Mouse (Mus musculus) adrenal gland, postnatal 4 days (tissue): ENCODE data around the gene Ptprk. TPM values are rescaled to one million over a fixed set of nuclear protein-coding genes. Genes with fewer than 3 reads are reported as not detected.

ENCODE experiments used
- DNase-seq, 2 experiments: peaks; one replicate each; pipeline ENCODE4 v3.0.0; 2021 to 2022; ENCODE audit warnings: low spot score in 2 of 2, mixed read lengths in 2 of 2
- total RNA-seq, 2 experiments: library from RNA; stranded (reverse); gene quantifications; 2 replicates each; pipeline ENCODE4 v1.2.3; 2021

Gene Ptprk
- total RNA-seq, 2 experiments from 2014 or later, result 28.4 to 35.3 TPM

DNA sequence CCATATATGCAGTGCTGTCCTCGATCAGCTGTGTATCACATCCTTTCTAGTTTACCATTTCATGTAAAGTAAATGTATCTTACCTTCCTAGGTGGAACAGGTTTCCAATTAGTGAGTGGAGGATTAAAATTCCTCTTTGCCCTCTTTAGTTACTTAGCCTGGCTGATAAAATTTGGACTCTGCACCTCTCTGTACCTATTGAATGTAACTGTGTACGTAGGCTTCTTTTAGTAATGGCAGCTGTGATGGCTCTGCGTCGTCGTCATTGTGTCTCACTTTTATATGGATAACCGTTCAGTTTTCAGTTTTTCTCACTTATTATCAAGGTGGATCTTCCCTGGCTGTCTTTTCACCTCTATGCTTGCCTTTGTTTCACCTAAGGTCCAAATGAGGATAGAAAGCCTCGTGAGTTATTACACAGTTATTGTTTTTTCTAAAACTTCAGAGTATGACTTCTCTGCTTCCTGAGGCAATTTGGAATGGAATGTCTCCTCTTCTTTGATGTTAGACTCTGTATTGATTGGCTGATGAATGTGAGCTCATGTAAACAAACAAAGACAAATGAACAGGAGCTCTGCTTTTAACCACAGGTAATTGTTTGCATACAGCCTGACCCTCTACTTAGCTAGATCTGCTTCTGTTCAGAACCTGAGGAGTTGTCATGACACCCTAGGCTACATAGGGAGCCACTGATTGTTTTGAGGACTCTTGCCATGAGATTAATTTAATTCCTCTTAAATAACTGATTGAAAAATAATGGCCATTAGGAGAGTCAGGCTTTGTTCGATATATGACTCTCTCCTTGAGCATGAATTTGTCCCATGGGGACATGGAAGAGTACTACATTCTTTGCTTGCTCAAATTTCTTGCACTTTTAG lies 197.3 kb downstream of the Ptprk start:
- DNase-seq, result no peak

- no peak for DNase-seq
Observed at GRCm38 (mm10) chr10:28278757-28279156, 204.1 kb downstream of the Ptprk start.

DNA sequence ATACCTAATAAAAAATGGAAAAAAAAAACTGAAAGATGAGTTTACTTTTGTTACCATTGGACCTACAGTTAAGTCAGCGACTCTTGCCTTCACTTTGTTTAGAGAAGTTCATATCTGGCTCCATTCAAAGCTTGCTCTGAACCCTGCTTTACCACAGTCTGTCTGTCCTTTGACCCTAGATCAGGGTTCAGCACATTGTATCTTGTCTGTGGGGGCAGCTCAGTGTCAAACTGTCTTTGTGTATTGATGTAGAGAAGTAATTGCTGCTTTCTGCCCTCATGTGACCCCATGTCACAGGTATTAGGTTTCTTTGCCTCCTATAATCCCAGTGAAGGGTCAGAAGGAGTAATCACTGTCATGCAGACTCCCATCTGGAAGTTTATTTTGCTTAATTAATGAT lies 222.9 kb downstream of the Ptprk start:
- DNase-seq, result no peak

GRCm38 (mm10) chr10:28299207-28299606 lies 224.6 kb downstream of the Ptprk start:
- no peak for DNase-seq

- no peak for DNase-seq
Observed at GRCm38 (mm10) chr10:28303856-28304255, 229.2 kb downstream of the Ptprk start.

- DNase-seq, result no peak
Observed at GRCm38 (mm10) chr10:28304292-28304875, 229.8 kb downstream of the Ptprk start.

GRCm38 (mm10) chr10:28306451-28307086 lies 231.9 kb downstream of the Ptprk start:
- DNase-seq, result no peak

DNA sequence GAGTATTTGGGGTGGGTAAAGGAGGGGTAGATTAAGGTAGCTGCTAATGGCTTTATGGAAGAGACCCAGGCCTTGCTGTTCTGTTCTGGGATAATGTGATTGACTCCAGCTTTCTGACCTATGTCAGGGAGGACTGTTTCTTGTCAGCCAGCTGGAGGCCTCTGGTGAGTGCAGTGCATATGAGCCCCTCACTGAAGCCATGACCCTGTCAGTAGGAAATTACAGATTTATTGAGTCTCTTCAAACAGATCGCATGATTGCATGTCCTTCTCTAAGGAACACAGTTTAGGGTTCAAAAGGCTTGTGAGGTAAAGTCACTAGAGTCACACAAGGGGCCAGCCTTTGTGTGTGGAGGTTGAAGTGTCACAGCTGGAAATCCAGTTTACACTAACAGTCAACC lies 236.7 kb downstream of the Ptprk start:
- no peak for DNase-seq

- DNase-seq, result no peak
Observed at GRCm38 (mm10) chr10:28322995-28323394, 248.4 kb downstream of the Ptprk start.

GRCm38 (mm10) chr10:28335232-28335631 lies 260.6 kb downstream of the Ptprk start:
- DNase-seq, result no peak

- no peak for DNase-seq
Observed at GRCm38 (mm10) chr10:28338536-28338935, 263.9 kb downstream of the Ptprk start.

DNA sequence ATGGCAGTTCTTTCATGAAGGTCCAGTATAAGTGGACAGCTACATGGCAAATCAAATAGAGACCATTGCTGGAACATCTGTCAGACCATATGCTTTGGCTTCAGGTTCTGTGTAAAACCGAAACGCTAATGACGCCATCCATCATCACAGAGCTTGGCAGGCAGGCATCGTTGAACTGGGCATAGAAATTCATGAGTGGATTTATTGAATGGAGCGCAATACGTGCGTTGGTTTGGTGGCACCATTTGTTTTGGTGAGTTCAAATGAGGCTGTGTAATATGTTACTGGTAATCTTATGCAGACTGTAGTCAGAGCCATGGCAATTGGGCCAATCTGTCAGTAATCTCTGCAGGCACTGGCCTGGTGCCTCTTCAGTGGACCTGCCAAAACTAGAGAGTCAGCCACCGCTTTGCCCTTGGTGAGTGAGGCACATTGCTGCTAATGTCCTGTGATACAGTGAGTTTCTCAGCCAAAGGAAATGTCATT lies 270.6 kb downstream of the Ptprk start:
- no peak for DNase-seq

DNA sequence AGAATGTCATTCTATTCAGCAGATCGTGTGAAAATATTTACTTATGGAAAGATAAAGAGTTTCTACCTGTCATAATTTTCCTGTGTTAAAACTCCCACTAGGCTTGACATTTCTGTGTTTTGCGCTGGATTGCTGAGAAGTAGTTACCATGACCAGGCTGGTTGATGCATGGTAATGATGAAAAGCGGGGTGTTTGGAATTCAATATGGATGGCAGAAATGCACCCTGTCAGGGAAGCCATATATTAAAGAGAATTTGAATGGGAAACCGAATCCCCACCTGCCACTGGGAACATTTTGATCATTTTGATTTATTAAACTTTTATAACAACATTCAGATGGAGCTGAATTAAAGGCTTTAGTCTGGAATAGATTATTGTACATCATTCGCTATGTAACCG lies 290.7 kb downstream of the Ptprk start:
- DNase-seq, result no peak

DNA sequence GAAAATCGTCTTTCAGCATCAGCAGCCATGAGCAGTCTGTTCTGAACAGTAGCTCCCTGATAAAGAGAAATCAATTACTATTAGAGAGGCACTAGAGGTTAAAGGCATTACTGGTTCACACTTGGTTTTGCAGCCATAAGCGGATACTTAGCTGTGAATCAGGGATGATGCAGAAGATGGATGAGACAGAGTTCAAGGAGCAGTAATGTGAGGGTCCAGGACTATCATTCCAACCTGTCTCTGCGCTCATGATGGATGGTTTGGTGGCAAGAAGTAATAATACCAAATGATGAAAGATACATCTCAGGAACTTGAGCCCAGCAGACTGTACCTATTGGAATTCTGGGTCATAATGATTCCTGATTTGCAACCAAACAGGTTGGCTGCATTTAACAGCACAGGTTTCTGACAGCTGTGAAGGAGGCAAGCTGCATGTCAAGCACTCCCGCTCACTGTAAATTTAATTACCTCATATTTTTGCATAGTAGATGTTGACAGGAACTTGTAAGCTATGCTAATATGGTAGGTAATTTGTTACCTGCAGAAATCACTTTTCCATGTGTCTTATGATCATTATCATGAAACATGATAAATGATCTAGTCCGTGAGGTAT lies 291.6 kb downstream of the Ptprk start:
- no peak for DNase-seq

DNA sequence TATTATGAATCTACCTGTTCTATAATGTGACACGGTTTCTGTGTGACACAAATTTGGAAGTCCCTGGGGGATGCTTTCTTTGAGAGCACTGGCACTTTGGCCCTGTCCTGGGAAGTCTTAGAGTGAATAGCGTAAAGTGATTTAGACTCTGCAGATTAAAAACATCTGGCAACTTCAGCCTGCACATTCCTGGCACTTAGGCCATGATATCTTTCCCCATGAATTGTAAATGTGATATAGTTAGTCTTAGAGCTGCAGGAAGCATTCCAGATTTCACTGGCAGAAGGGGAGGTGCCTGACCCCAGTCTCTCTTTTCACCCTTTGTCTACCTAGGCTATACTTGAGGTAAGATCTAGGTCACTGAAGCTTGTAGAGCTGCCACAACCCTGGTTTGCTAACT lies 295.2 kb downstream of the Ptprk start:
- DNase-seq, result no peak

DNA sequence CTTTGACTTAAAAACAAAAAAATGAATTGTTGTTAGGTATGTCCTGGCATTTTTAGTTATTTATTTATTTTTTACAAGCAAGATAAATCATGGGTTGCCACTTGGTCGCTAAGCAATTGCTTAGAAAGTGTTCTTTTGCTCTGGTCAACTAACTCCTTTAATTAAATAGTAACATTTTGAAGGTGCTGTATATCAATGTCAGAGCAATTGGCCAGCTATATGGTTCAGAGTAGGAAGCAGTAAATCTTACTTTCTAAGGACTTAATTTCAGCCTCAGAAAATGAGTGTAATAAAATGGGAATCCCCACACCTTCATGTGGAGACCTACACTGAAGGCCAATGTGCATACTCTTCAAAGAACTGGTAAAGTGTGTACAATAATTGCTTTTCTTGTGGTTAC lies 300.3 kb downstream of the Ptprk start:
- DNase-seq, result no peak

GRCm38 (mm10) chr10:28379752-28380488 lies 305.3 kb downstream of the Ptprk start:
- no peak for DNase-seq

- no peak for DNase-seq
Observed at GRCm38 (mm10) chr10:28387563-28388222, 313.1 kb downstream of the Ptprk start.

- DNase-seq, result no peak
Observed at GRCm38 (mm10) chr10:28391168-28391567, 316.5 kb downstream of the Ptprk start.
